Mouse (Mus musculus) thymus, adult 2 months (tissue): Measurements from ENCODE around the gene Spata4.

Experiments used
- CTCF ChIP-seq: fragments of 200-500 bp; IDR thresholded peaks from 2 replicates; pipeline ENCODE4 v1.5.1; 2012; ENCODE audit warnings: mild to moderate bottlenecking, control low read depth, low read length, moderate library complexity, borderline replicate concordance; ENCODE audit not compliant: control insufficient read depth, poor library complexity, insufficient read depth; ENCODE audit errors: extremely low read depth
- POLR2A ChIP-seq: fragments of 200-500 bp; IDR thresholded peaks from 2 replicates; pipeline ENCODE4 v1.6.1; 2012; ENCODE audit warnings: mild to moderate bottlenecking, low read length, control low read depth, moderate library complexity; ENCODE audit not compliant: control insufficient read depth, poor library complexity, insufficient read depth; ENCODE audit errors: extremely low read depth

DNA sequence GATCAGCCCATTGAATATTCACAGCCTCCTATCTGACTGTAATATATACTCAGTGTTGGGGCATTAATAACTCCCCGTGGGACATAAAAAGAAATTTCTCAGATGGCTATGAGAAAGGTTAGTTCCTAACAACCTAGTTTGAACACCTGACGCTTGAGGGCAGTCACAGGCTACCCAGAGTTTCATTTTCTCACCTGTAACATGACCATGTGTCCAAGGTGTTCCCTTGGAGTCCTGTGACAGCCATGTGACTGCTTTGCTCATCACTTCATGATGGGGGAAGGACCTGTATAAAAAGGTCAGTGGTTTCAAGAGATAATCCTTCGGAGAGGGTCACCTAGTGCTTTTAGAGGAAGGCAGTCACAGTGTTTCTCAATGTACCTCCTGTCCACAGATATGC is 19.1 kb upstream of the Spata4 start:
- TF ChIP-seq CTCF (no peak), POLR2A (no peak)
